Mouse (Mus musculus) ES-E14 (cell line): ENCODE results near the gene Gm4756. TPM values are rescaled to one million over a fixed set of nuclear protein-coding genes. Genes with fewer than 3 reads are reported as not detected.
"Not testable (repeated sequence)": the region's sequence is repeated elsewhere in the genome, so short reads cannot be mapped to it uniquely, and the experiment has no call there.

Experiments
- DNase-seq: peaks from one replicate; pipeline ENCODE4 v3.0.0-alpha.2; 2013; ENCODE audit warnings: low read depth, low spot score
- H3K27ac ChIP-seq: 2 replicates; pipeline ENCODE4 v1.5.1; 2012; ENCODE audit warnings: low read depth, mild to moderate bottlenecking, low read length, moderate library complexity, mixed read lengths; ENCODE audit not compliant: poor library complexity, insufficient read depth, severe bottlenecking
- H3K36me3 ChIP-seq: 2 replicates; pipeline ENCODE4 v1.6.1; 2012; ENCODE audit warnings: mild to moderate bottlenecking, low read length, moderate library complexity, mixed read lengths; ENCODE audit not compliant: control insufficient read depth, poor library complexity, insufficient read depth, severe bottlenecking
- H3K4me1 ChIP-seq, 2 experiments: fragments of 150-350 bp in 1 of 2; sonication (generic) in 1 of 2; 2 replicates each; pipeline ENCODE4 v1.6.1; 2012; ENCODE audit warnings: low read length in 2 of 2, mild to moderate bottlenecking in 1 of 2, mixed read lengths in 1 of 2; ENCODE audit not compliant: control insufficient read depth in 2 of 2, insufficient read depth in 2 of 2, poor library complexity in 1 of 2
- H3K4me3 ChIP-seq, 2 experiments: fragments of 150-350 bp in 1 of 2; sonication (generic) in 1 of 2; 2 replicates each; pipeline ENCODE4 v1.5.1; 2012; ENCODE audit warnings: low read length in 2 of 2, low read depth in 1 of 2, mild to moderate bottlenecking in 1 of 2, mixed read lengths in 1 of 2; ENCODE audit not compliant: insufficient read depth in 1 of 2, poor library complexity in 1 of 2, severe bottlenecking in 1 of 2
- H3K9ac ChIP-seq: 2 replicates; pipeline ENCODE4 v1.6.1; 2012; ENCODE audit warnings: low read depth, mild to moderate bottlenecking, low read length, mixed read lengths; ENCODE audit not compliant: poor library complexity, insufficient read depth, severe bottlenecking
- H3K9me3 ChIP-seq: fragments of 150-350 bp; sonication (generic); 2 replicates; pipeline ENCODE4 v1.6.1; 2012; ENCODE audit warnings: low read depth, mild to moderate bottlenecking, low read length; ENCODE audit not compliant: control insufficient read depth, insufficient read depth
- CHD2 ChIP-seq: IDR thresholded peaks from 2 replicates; pipeline ENCODE4 v1.6.1; 2014; ENCODE audit warnings: mild to moderate bottlenecking, low read depth, low read length, inconsistent platforms
- HCFC1 ChIP-seq: IDR thresholded peaks from 2 replicates; pipeline ENCODE4 v1.6.1; 2012; ENCODE audit warnings: low read length, inconsistent platforms, borderline replicate concordance; ENCODE audit not compliant: insufficient read depth
- MAFK ChIP-seq: IDR thresholded peaks from 2 replicates; pipeline ENCODE4 v1.6.1; 2014; ENCODE audit warnings: mild to moderate bottlenecking, low read depth, low read length, inconsistent platforms; ENCODE audit not compliant: insufficient read depth
- ZC3H11A ChIP-seq: IDR thresholded peaks from 2 replicates; pipeline ENCODE4 v1.6.1; 2012; ENCODE audit warnings: low read depth, mild to moderate bottlenecking, inconsistent platforms, low read length, borderline replicate concordance
- ZNF384 ChIP-seq: IDR thresholded peaks from 2 replicates; pipeline ENCODE4 v1.6.1; 2012; ENCODE audit warnings: low read depth, low read length, inconsistent platforms
- in situ Hi-C, 2 experiments: fragments of 600-800 bp; cut with MboI; formaldehyde crosslinking; loops; one replicate each; pipeline ENCODE4 v1.15.1; 2025; ENCODE audit warnings: low sequenced_read_pairs in 2 of 2, inconsistent platforms in 1 of 2; ENCODE audit not compliant: unreplicated experiment in 2 of 2
- total RNA-seq: library from RNA; depleted of rRNA; stranded (reverse); fragments of 300-350 nt; gene quantifications from 2 replicates; pipeline ENCODE4 v1.2.3, GENCODE M21; 2012; rRNA removed

The Gm4756 gene
- 0.63 and 0.67 TPM in 2 replicates for total RNA-seq

GRCm38 (mm10) chr12:72649611-72650330 lies at the start of gene Gm4756:
Gene Gm4756 (minus strand): TSS chr12:72649661.
- peak within 1 kb of the TSS; percentile 4 to 23; a peak in 3 of 4 replicates for H3K4me3 ChIP-seq
- peak within 1 kb of the TSS; percentile 87 for H3K27ac ChIP-seq
- H3K4me1 ChIP-seq = peaks cover 9 to 10% of the 10 kb centered on the region in 2 experiments
- no peak for TF ChIP-seq ZNF384
- no peak for TF ChIP-seq ZC3H11A
- TF ChIP-seq HCFC1 = no peak
- no peak for TF ChIP-seq MAFK
- TF ChIP-seq CHD2 = 0 out of 2 replicates have a peak, but pooled peaks have one; percentile 30
- no peaks in the 10 kb centered on the region; the same call in 1 of the 2 replicates for H3K9me3 ChIP-seq
- H3K9ac ChIP-seq = 0 out of 2 replicates have a peak within 1 kb of the TSS, but pooled peaks have one; percentile 19
- H3K36me3 ChIP-seq = no peaks in the 10 kb centered on the region
- in situ Hi-C loops = loop anchor here in 1 of 2 experiments (25.0 kb wide), 1 partner anchor 187 kb away; no protein-coding TSS in a partner anchor
- DNase-seq = peak; percentile 58

GRCm38 (mm10) chr12:72694901-72695463 lies 45.5 kb upstream of the Gm4756 start:
- Histone ChIP-seq H3K4me1 (no peaks in the 10 kb centered on the region), H3K36me3 (no peaks in the 10 kb centered on the region), H3K27ac (no peak overlapping the region), H3K4me3 (no peak overlapping the region), H3K9ac (no peak overlapping the region), H3K9me3 (no peaks in the 10 kb centered on the region)
- no peak for TF ChIP-seq MAFK
- TF ChIP-seq CHD2 = no peak
- no peak for TF ChIP-seq HCFC1
- no peak for TF ChIP-seq ZNF384
- no peak for TF ChIP-seq ZC3H11A
- no peak for DNase-seq
- in situ Hi-C loops = no loop called here

- Histone ChIP-seq H3K9ac (no peak overlapping the region), H3K4me1 (no peaks in the 10 kb centered on the region), H3K4me3 (no peak overlapping the region), H3K9me3 (no peaks in the 10 kb centered on the region), H3K27ac (no peak overlapping the region), H3K36me3 (no peaks in the 10 kb centered on the region)
- DNase-seq = no peak
- in situ Hi-C loops = no loop called here
- TF ChIP-seq CHD2 (no peak), ZC3H11A (no peak), ZNF384 (no peak), MAFK (no peak), HCFC1 (no peak)
These were observed 45.0 kb upstream of the Gm4756 start for GRCm38 (mm10) chr12:72694438-72694837.

GRCm38 (mm10) chr12:72693895-72694294 lies 44.4 kb upstream of the Gm4756 start:
- no peaks in the 10 kb centered on the region for H3K36me3 ChIP-seq
- H3K27ac ChIP-seq = no peak overlapping the region
- no peak for DNase-seq
- no peak overlapping the region for H3K9ac ChIP-seq
- in situ Hi-C loops = no loop called here
- no peak overlapping the region for H3K4me3 ChIP-seq
- no peaks in the 10 kb centered on the region for H3K4me1 ChIP-seq
- TF ChIP-seq ZNF384 (peak; percentile 31; the same call in 1 of the 2 replicates), ZC3H11A (peak; percentile 40; the same call in 1 of the 2 replicates), MAFK (no peak), HCFC1 (no peak)
- H3K9me3 ChIP-seq = no peaks in the 10 kb centered on the region

- H3K27ac ChIP-seq = peak overlapping the region; percentile 87; the same call in 1 of the 2 replicates
- H3K4me3 ChIP-seq, H3K9me3 ChIP-seq, DNase-seq, H3K36me3 ChIP-seq, H3K4me1 ChIP-seq, in situ Hi-C loops, H3K9ac ChIP-seq: not testable (repeated sequence)
These were observed 38.8 kb upstream of the Gm4756 start for GRCm38 (mm10) chr12:72688281-72688680.

GRCm38 (mm10) chr12:72687741-72688140 lies 38.3 kb upstream of the Gm4756 start:
- H3K27ac ChIP-seq = peak overlapping the region; percentile 87
- H3K4me3 ChIP-seq, H3K36me3 ChIP-seq, H3K9ac ChIP-seq, H3K4me1 ChIP-seq, in situ Hi-C loops, DNase-seq, H3K9me3 ChIP-seq: not testable (repeated sequence)

GRCm38 (mm10) chr12:72686566-72686965 lies 37.1 kb upstream of the Gm4756 start:
- H3K36me3 ChIP-seq, H3K4me3 ChIP-seq, DNase-seq, in situ Hi-C loops, H3K9ac ChIP-seq, H3K9me3 ChIP-seq, H3K4me1 ChIP-seq, H3K27ac ChIP-seq: not testable (repeated sequence)
